Comparison of ENCODE assay signal across 22 mouse cellular contexts in genomic region chr1:79401090-79402012, GRCm38 (mm10). TPM values are rescaled to one million over a fixed set of nuclear protein-coding genes. Genes with fewer than 3 reads are reported as not detected.
DNase-seq lines count a peak whose midpoint lies in the region; ATAC-seq and TF ChIP-seq lines count a peak whose summit lies in the region.
"Had no signal": no experiment of that assay in that cellular context is flagged by ENCODE, and none has a peak within 500 bp of the region (broad histone marks: within the 10 kb centered on the region; RNA-seq: fewer than 3 reads in every experiment).

No protein-coding gene starts in this region.

- H3K4me3 ChIP-seq in hindbrain, embryonic 11.5 days (ENCODE audit: low read depth, low read length): no peak overlapping the region
- no peak overlapping the region for H3K4me3 ChIP-seq in hindbrain, postnatal 0 days (ENCODE audit: low read length)
- no peak overlapping the region for H3K4me3 ChIP-seq in forebrain, embryonic 14.5 days (ENCODE audit: low read depth, low read length)
- H3K4me3 ChIP-seq: heart, embryonic 13.5 days; limb, embryonic 15.5 days had no signal

- 25% methylated on average over 10 of the region's 10 CpGs for WGBS in hindbrain, embryonic 11.5 days
- 24% methylated on average over 10 of the region's 10 CpGs for WGBS in hindbrain, postnatal 0 days
- 51% methylated on average over 10 of the region's 10 CpGs for WGBS in forebrain, embryonic 14.5 days

- no peaks in the 10 kb centered on the region for H3K4me1 ChIP-seq in hindbrain, embryonic 11.5 days (replicated peaks; ENCODE audit: control insufficient read depth, insufficient read depth, low read length)
- no peaks in the 10 kb centered on the region for H3K4me1 ChIP-seq in hindbrain, postnatal 0 days (ENCODE audit: insufficient read depth, low read length)
- no peaks in the 10 kb centered on the region for H3K4me1 ChIP-seq in forebrain, embryonic 14.5 days (ENCODE audit: control insufficient read depth, insufficient read depth, low read length)
- H3K4me1 ChIP-seq: heart, embryonic 13.5 days; limb, embryonic 15.5 days had no signal

- no peak overlapping the region for H3K9ac ChIP-seq in hindbrain, embryonic 11.5 days (ENCODE audit: low read depth, low read length)
- H3K9ac ChIP-seq in hindbrain, postnatal 0 days (replicated peaks; ENCODE audit: low read length): no peak overlapping the region
- no peak overlapping the region for H3K9ac ChIP-seq in forebrain, embryonic 14.5 days (ENCODE audit: low read length)
- H3K9ac ChIP-seq: heart, embryonic 13.5 days; hindbrain, embryonic 14.5 days; limb, embryonic 15.5 days had no signal

- no peaks in the 10 kb centered on the region for H3K36me3 ChIP-seq in hindbrain, embryonic 11.5 days (ENCODE audit: control insufficient read depth, insufficient read depth, low read length)
- H3K36me3 ChIP-seq in hindbrain, postnatal 0 days (ENCODE audit: insufficient read depth, low read length): no peaks in the 10 kb centered on the region
- H3K36me3 ChIP-seq in forebrain, embryonic 14.5 days (ENCODE audit: control insufficient read depth, insufficient read depth, low read length): no peaks in the 10 kb centered on the region
- H3K36me3 ChIP-seq: heart, embryonic 13.5 days; limb, embryonic 15.5 days had no signal

- intact Hi-C loops in heart, postnatal 14 days (cut with DNase I): no loop called here

- no peak overlapping the region for H3K27ac ChIP-seq in hindbrain, embryonic 11.5 days (ENCODE audit: low read depth, low read length)
- no peak overlapping the region for H3K27ac ChIP-seq in hindbrain, postnatal 0 days
- no peak overlapping the region for H3K27ac ChIP-seq in forebrain, embryonic 14.5 days (ENCODE audit: low read depth, low read length)
- H3K27ac ChIP-seq: heart, embryonic 13.5 days; hindbrain, embryonic 14.5 days; limb, embryonic 15.5 days had no signal

- TF ChIP-seq CTCF in hindbrain, postnatal 0 days (IDR thresholded peaks at IDR 0.05; ENCODE audit: low read depth): no peak

- H3K27me3 ChIP-seq in hindbrain, embryonic 11.5 days (ENCODE audit: control insufficient read depth, insufficient read depth, low read length): no peaks in the 10 kb centered on the region
- no peaks in the 10 kb centered on the region for H3K27me3 ChIP-seq in hindbrain, postnatal 0 days (ENCODE audit: insufficient read depth, low read length)
- H3K27me3 ChIP-seq in forebrain, embryonic 14.5 days (replicated peaks; ENCODE audit: control insufficient read depth, insufficient read depth, low read length): no peaks in the 10 kb centered on the region
- H3K27me3 ChIP-seq: heart, embryonic 13.5 days; limb, embryonic 15.5 days had no signal

- H3K4me2 ChIP-seq in hindbrain, embryonic 11.5 days (replicated peaks; ENCODE audit: low read depth, low read length): no peak overlapping the region
- H3K4me2 ChIP-seq in hindbrain, postnatal 0 days (ENCODE audit: low read depth, low read length): no peak overlapping the region
- no peak overlapping the region for H3K4me2 ChIP-seq in forebrain, embryonic 14.5 days (ENCODE audit: low read length)
- H3K4me2 ChIP-seq: heart, embryonic 13.5 days; hindbrain, embryonic 14.5 days; limb, embryonic 15.5 days had no signal

- DNase-seq in cerebellum, postnatal 4 days (ENCODE audit: low spot score in 2 of 2): no peak
- peak; percentile 11 for DNase-seq in hindbrain, embryonic 11.5 days (ENCODE audit: low spot score)
- DNase-seq in hindbrain, postnatal 0 days (ENCODE audit: low spot score): no peak
- peak; percentile 24 for DNase-seq in forebrain, embryonic 14.5 days (ENCODE audit: low spot score)
- DNase-seq in retina, embryonic 14.5 days (ENCODE audit: low spot score): peak; percentile 30
- no peak for DNase-seq in layer of hippocampus, postnatal 14 days (ENCODE audit: low spot score in 2 of 2)
- no peak for DNase-seq in heart, postnatal 14 days
- DNase-seq: adrenal gland, postnatal 36 days; gastrocnemius, postnatal 36 days; kidney, postnatal 10 days; lung, adult 2 months; lung, postnatal 4 days; spleen, adult 18-20 months; thymus, postnatal 4 days had no signal

- peak; percentile 86 for ATAC-seq in cerebellum, adult (ENCODE audit: insufficient number of reproducible peaks, low FRiP score, low TSS enrichment)
- peak; percentile 61 for ATAC-seq in hindbrain, embryonic 11.5 days (ENCODE audit: low FRiP score)
- ATAC-seq in hindbrain, postnatal 0 days: no peak
- peak; percentile 62 for ATAC-seq in forebrain, embryonic 14.5 days
- ATAC-seq: activated CD4-positive, CD25-positive, alpha-beta regulatory T cell, adult 4 months; intestine, postnatal 0 days had no signal

- no peaks in the 10 kb centered on the region for H3K9me3 ChIP-seq in hindbrain, embryonic 11.5 days (ENCODE audit: control insufficient read depth, low read length)
- no peaks in the 10 kb centered on the region for H3K9me3 ChIP-seq in hindbrain, postnatal 0 days (ENCODE audit: low read length)
- no peaks in the 10 kb centered on the region for H3K9me3 ChIP-seq in forebrain, embryonic 14.5 days (replicated peaks; ENCODE audit: control insufficient read depth, low read length)
- H3K9me3 ChIP-seq: heart, embryonic 13.5 days; limb, embryonic 15.5 days had no signal

RNA-seq across cellular contexts. Expression of gene Scg2, which starts 38.6 kb away (rescaled TPM):
- polyA plus RNA-seq in hindbrain, embryonic 11.5 days (2014; fragmentation: Nextera tagmentation; extraction: Ambion mirVana): 9.3 and 13.4 TPM in 2 replicates
- 150 and 156 TPM in 2 replicates for total RNA-seq in hindbrain, postnatal 0 days (2014; rRNA removed)
- polyA plus RNA-seq in hindbrain, postnatal 0 days (2015; fragmentation: Nextera tagmentation; extraction: Ambion mirVana): 296 and 300 TPM in 2 replicates
- 61.1 and 78.8 TPM in 2 replicates for polyA plus RNA-seq in forebrain, embryonic 14.5 days (2014; fragmentation: Nextera tagmentation; extraction: Ambion mirVana)
- total RNA-seq in layer of hippocampus, postnatal 14 days (2021): 100 to 1,000 TPM; 153 to 169 TPM
- not detected for total RNA-seq in heart, postnatal 14 days (2021)
- total RNA-seq: gastrocnemius, postnatal 36 days; monocyte, adult 5-6 weeks; neutrophil, adult 5-6 weeks had no signal
- polyA plus RNA-seq: activated CD4-positive, CD25-positive, alpha-beta regulatory T cell, adult 4 months had no signal

Comparison
In these comparisons a context has a peak if more than half of its experiments do, and no peak if none do; other contexts are left out.
1. DNase-seq: peak in hindbrain, embryonic 11.5 days (single experiment), forebrain, embryonic 14.5 days (single experiment) and retina, embryonic 14.5 days (single experiment); none in cerebellum, postnatal 4 days (0 of 2), hindbrain, postnatal 0 days (single experiment), layer of hippocampus, postnatal 14 days (0 of 2) and heart, postnatal 14 days (0 of 2).
2. RNA of gene Scg2, which starts 38.6 kb away (total RNA-seq): 153 to 169 TPM in layer of hippocampus, postnatal 14 days and 150 to 156 TPM in hindbrain, postnatal 0 days; not detected in heart, postnatal 14 days; every median in the first group is over 100 times any median in the second.